Mouse (Mus musculus) adrenal gland, adult (tissue): ENCODE results near the gene 2610042L04Rik.
"Not testable (repeated sequence)": the region's sequence is repeated elsewhere in the genome, so short reads cannot be mapped to it uniquely, and the experiment has no call there.

Experiments used
- DNase-seq, 2 experiments: peaks; one replicate each; pipeline ENCODE4 v3.0.0; 2022 to 2023; ENCODE audit warnings: low spot score in 1 of 2; ENCODE audit not compliant: inconsistent age in 2 of 2

Gene 2610042L04Rik

GRCm38 (mm10) chr14:4334476-4335080 lies at the start of gene 2610042L04Rik:
2610042L04Rik (plus strand) TSS chr14:4334763.
- DNase-seq, result not testable (repeated sequence)

GRCm38 (mm10) chr14:4316983-4317382 lies 17.6 kb upstream of the 2610042L04Rik start, which contains the start of gene Gm3149:
Gm3149 (plus strand) TSS chr14:4317283.
- DNase-seq, result not testable (repeated sequence)

GRCm38 (mm10) chr14:4335506-4335905 lies 943 bp downstream of the 2610042L04Rik start:
- not testable (repeated sequence) for DNase-seq

- not testable (repeated sequence) for DNase-seq
Measured at GRCm38 (mm10) chr14:4368991-4369390, 34.4 kb downstream of the 2610042L04Rik start.

GRCm38 (mm10) chr14:4369691-4370090 lies 35.1 kb downstream of the 2610042L04Rik start:
- not testable (repeated sequence) for DNase-seq

- peak in 1 of 2 experiments; percentile 39 for DNase-seq
Measured at GRCm38 (mm10) chr14:4377871-4378270, 43.3 kb downstream of the 2610042L04Rik start.

GRCm38 (mm10) chr14:4385606-4386005 lies 51.0 kb downstream of the 2610042L04Rik start:
- peak in 1 of 2 experiments; percentile 40 for DNase-seq

GRCm38 (mm10) chr14:4392841-4393530 lies 58.4 kb downstream of the 2610042L04Rik start:
- not testable (repeated sequence) for DNase-seq

GRCm38 (mm10) chr14:4397226-4397625 lies 62.7 kb downstream of the 2610042L04Rik start, which contains the start of gene Gm3159:
Gm3159 (plus strand) TSS chr14:4397526.
- not testable (repeated sequence) for DNase-seq

- DNase-seq, result not testable (repeated sequence)
Measured at GRCm38 (mm10) chr14:4398624-4399023, 64.1 kb downstream of the 2610042L04Rik start.

GRCm38 (mm10) chr14:4400115-4400789 lies 65.7 kb downstream of the 2610042L04Rik start:
- DNase-seq, result peak in 1 of 2 experiments; percentile 46

- not testable (repeated sequence) for DNase-seq
Measured at GRCm38 (mm10) chr14:4401245-4401644, 66.7 kb downstream of the 2610042L04Rik start.

- not testable (repeated sequence) for DNase-seq
Measured at GRCm38 (mm10) chr14:4403840-4404239, 69.3 kb downstream of the 2610042L04Rik start.
